Mouse (Mus musculus) thymus, adult 2 months (tissue): Measurements from ENCODE around the gene Pheta2.

Experiments
- CTCF ChIP-seq: fragments of 200-500 bp; IDR thresholded peaks from 2 replicates; pipeline ENCODE4 v1.5.1; 2012; ENCODE audit warnings: mild to moderate bottlenecking, control low read depth, low read length, moderate library complexity, borderline replicate concordance; ENCODE audit not compliant: control insufficient read depth, poor library complexity, insufficient read depth; ENCODE audit errors: extremely low read depth
- POLR2A ChIP-seq: fragments of 200-500 bp; IDR thresholded peaks from 2 replicates; pipeline ENCODE4 v1.6.1; 2012; ENCODE audit warnings: mild to moderate bottlenecking, low read length, control low read depth, moderate library complexity; ENCODE audit not compliant: control insufficient read depth, poor library complexity, insufficient read depth; ENCODE audit errors: extremely low read depth

DNA sequence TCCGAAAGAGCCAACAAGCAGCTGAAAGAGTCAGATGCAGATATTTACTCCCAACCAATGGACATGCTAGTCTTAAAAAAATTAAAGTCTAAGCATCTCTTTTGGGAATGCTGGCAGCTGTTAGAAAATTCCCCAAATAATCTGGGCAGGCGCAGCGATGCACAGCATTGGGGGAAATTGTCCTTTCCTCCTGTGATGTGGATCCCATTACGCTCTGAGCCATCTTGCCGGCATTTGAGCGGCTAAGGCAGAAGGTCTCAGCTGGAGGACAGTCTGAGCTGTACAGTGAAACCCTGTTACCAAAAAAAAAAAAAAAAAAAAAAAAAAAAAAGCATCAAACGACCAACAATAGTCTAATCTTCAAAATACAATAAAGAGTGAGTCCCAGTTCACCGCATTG is 16.5 kb upstream of the Pheta2 start:
- no peak for TF ChIP-seq CTCF
- TF ChIP-seq POLR2A, result no peak
